Mouse (Mus musculus): ENCODE data around the gene Gm13288. TPM values are rescaled to one million over a fixed set of nuclear protein-coding genes. Genes with fewer than 3 reads are reported as not detected.

The Gm13288 gene
- total RNA-seq, 2 experiments from 2014 or later, result not detected

Other genes with a start within 250 kb of the Gm13288 start
- gene Ifna15, start 247.3 kb upstream of the Gm13288 start, total RNA-seq (2023), result not detected
- not detected for gene Ifna14, start 233.7 kb upstream of the Gm13288 start, total RNA-seq (2023)
- not detected for gene Ifna9, start 213.1 kb upstream of the Gm13288 start, total RNA-seq (2023)
- gene Ifna12, start 202.2 kb upstream of the Gm13288 start, total RNA-seq (2023), result not detected
- gene C87499, start 171.1 kb upstream of the Gm13288 start, total RNA-seq (2023), result not detected
- gene Ifna13, start 161.1 kb upstream of the Gm13288 start, total RNA-seq (2023), result not detected
- gene Ifna16, start 128.6 kb upstream of the Gm13288 start, total RNA-seq (2023), result not detected
- gene Ifna2, start 121.6 kb upstream of the Gm13288 start, total RNA-seq (2023), result not detected
- gene Ifnab, start 114.2 kb upstream of the Gm13288 start, total RNA-seq (2023), result not detected
- under 1 TPM in 1 of 2 experiments, not detected in 1; 0.40 TPM for gene Gm26566, start 83.7 kb upstream of the Gm13288 start, total RNA-seq (2023)
- gene Klhl9, start 83.1 kb upstream of the Gm13288 start, total RNA-seq (2023), result 10 to 100 TPM; 51.0 to 52.2 TPM
- not detected for gene Gm13271, start 50.7 kb upstream of the Gm13288 start, total RNA-seq (2023)
- gene Gm13283, start 45.4 kb upstream of the Gm13288 start, total RNA-seq (2023), result not detected
- gene Gm13290, start 31.7 kb upstream of the Gm13288 start, total RNA-seq (2023), result not detected
- not detected for gene Gm13289, start 28.6 kb upstream of the Gm13288 start, total RNA-seq (2023)
- gene Gm13272, start 25.7 kb upstream of the Gm13288 start, total RNA-seq (2023), result not detected
- under 1 TPM in 1 of 2 experiments, not detected in 1; 0.70 TPM for gene Ifnz, start 23.4 kb upstream of the Gm13288 start, total RNA-seq (2023)
- gene Gm13276, start 19.8 kb upstream of the Gm13288 start, total RNA-seq (2023), result not detected
- not detected for gene Gm13277, start 16.9 kb upstream of the Gm13288 start, total RNA-seq (2023)
- gene Gm13278, start 14.0 kb upstream of the Gm13288 start, total RNA-seq (2023), result not detected
- not detected for gene Gm13275, start 11.0 kb upstream of the Gm13288 start, total RNA-seq (2023)
- not detected for gene Gm13279, start 8.1 kb upstream of the Gm13288 start, total RNA-seq (2023)
- under 1 TPM in 1 of 2 experiments, not detected in 1; 0.29 TPM for gene Gm13285, start 5.9 kb upstream of the Gm13288 start, total RNA-seq (2023)
- gene Gm13287, start 2.3 kb upstream of the Gm13288 start, total RNA-seq (2023), result not detected
- gene Ifna7, start 10.7 kb downstream of the Gm13288 start, total RNA-seq (2023), result not detected
- not detected for gene Ifna11, start 14.4 kb downstream of the Gm13288 start, total RNA-seq (2023)
- not detected for gene Ifna6, start 21.9 kb downstream of the Gm13288 start, total RNA-seq (2023)
- not detected for gene Ifna5, start 30.0 kb downstream of the Gm13288 start, total RNA-seq (2023)
- gene Ifna4, start 36.3 kb downstream of the Gm13288 start, total RNA-seq (2023), result not detected
- not detected for gene Ifna1, start 44.6 kb downstream of the Gm13288 start, total RNA-seq (2023)
- gene Ifne, start 74.7 kb downstream of the Gm13288 start, total RNA-seq (2023), result not detected